Mouse (Mus musculus) limb, embryonic 11.5 days (tissue): ENCODE measurements around the gene Ccar1. TPM values are rescaled to one million over a fixed set of nuclear protein-coding genes. Genes with fewer than 3 reads are reported as not detected.

Source experiments
- ATAC-seq: fragments of 200-750 bp; cut with Nextera tagmentation; 2 replicates; pipeline ENCODE4 v1.8.0; 2017; ENCODE audit warnings: low read depth; ENCODE audit not compliant: insufficient number of reproducible peaks, low FRiP score, low TSS enrichment
- DNase-seq: peaks from one replicate; pipeline ENCODE4 v3.0.0-alpha.2; 2015; ENCODE audit warnings: low spot score
- H3K27ac ChIP-seq: fragments of 300-500 bp; sonication (generic); replicated peaks from 2 replicates; pipeline ENCODE4 v1.5.1; 2014; ENCODE audit warnings: low read depth, mild to moderate bottlenecking, low read length
- H3K27me3 ChIP-seq: fragments of 300-500 bp; sonication (generic); 2 replicates; pipeline ENCODE4 v1.6.1; 2014; ENCODE audit warnings: mild to moderate bottlenecking, low read length, mixed read lengths; ENCODE audit not compliant: control insufficient read depth, insufficient read depth
- H3K36me3 ChIP-seq: fragments of 300-500 bp; sonication (generic); 2 replicates; pipeline ENCODE4 v1.6.1; 2014; ENCODE audit warnings: mild to moderate bottlenecking, low read length, moderate library complexity, mixed read lengths; ENCODE audit not compliant: control insufficient read depth, insufficient read depth
- H3K4me1 ChIP-seq: fragments of 300-500 bp; sonication (generic); 2 replicates; pipeline ENCODE4 v1.6.1; 2014; ENCODE audit warnings: low read length, mixed read lengths; ENCODE audit not compliant: control insufficient read depth, insufficient read depth
- H3K4me2 ChIP-seq: fragments of 300-500 bp; sonication (generic); 2 replicates; pipeline ENCODE4 v1.6.1; 2014; ENCODE audit warnings: low read depth, mild to moderate bottlenecking, moderate library complexity; ENCODE audit not compliant: severe bottlenecking
- H3K4me3 ChIP-seq: fragments of 300-500 bp; sonication (generic); 2 replicates; pipeline ENCODE4 v1.5.1; 2014; ENCODE audit warnings: low read depth, low read length
- H3K9ac ChIP-seq: fragments of 300-500 bp; sonication (generic); 2 replicates; pipeline ENCODE4 v1.6.1; 2014; ENCODE audit warnings: mild to moderate bottlenecking, low read length
- H3K9me3 ChIP-seq: fragments of 300-500 bp; sonication (generic); 2 replicates; pipeline ENCODE4 v1.6.1; 2016; ENCODE audit warnings: low read length; ENCODE audit not compliant: control insufficient read depth
- WGBS: fragments of 180-500 bp; shearing (Covaris S2); extraction: QIAGEN DNeasy Blood & Tissue Kit; methylation state at CpG from one replicate; pipeline ENCODE4 v1.1.7; 2014; 5-methylcytosine and 5-hydroxymethylcytosine counted together
- polyA plus RNA-seq: library from polyadenylated mRNA; unstranded; fragments of >200 nt; fragmentation: Nextera tagmentation; extraction: Ambion mirVana; gene quantifications from 2 replicates; pipeline ENCODE4 v1.2.1, GENCODE M21; 2014

The Ccar1 gene
- polyA plus RNA-seq, 1 experiment from 2014 or later: 181 TPM

- Histone ChIP-seq H3K4me2 (no peak overlapping the region), H3K9me3 (no peaks in the 10 kb centered on the region), H3K36me3 (no peaks in the 10 kb centered on the region), H3K4me3 (no peak overlapping the region), H3K4me1 (no peaks in the 10 kb centered on the region), H3K27me3 (no peaks in the 10 kb centered on the region), H3K27ac (no peak overlapping the region), H3K9ac (no peak overlapping the region)
- no peak for ATAC-seq
- no peak for DNase-seq
- 84% methylated on average over 10 of the region's 10 CpGs for WGBS
Measured at GRCm38 (mm10) chr10:62713457-62713856, 78.6 kb downstream of the Ccar1 start.

DNA sequence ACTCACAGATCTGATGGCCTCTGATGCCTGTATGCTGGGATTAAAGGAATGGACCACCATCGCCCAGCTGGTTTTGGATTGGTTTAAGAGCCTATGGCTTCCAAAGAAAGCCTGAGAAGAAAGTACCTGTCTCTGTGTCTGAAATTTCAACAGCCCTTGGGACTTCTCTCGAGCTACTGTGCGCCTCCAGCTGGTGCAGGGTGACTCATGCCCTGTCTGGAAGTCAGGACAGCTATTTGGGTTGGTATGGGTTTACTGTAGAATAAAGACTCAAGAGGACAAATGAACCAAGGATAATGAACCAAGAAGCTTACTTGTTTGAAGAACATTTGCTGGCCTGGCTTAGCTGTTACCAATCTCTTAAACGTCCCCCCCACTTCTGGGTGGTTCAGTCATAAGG is 88.5 kb downstream of the Ccar1 start:
- Histone ChIP-seq H3K9me3 (no peaks in the 10 kb centered on the region), H3K27me3 (no peaks in the 10 kb centered on the region), H3K9ac (no peak overlapping the region), H3K36me3 (no peaks in the 10 kb centered on the region), H3K4me2 (no peak overlapping the region), H3K4me3 (no peak overlapping the region), H3K4me1 (no peaks in the 10 kb centered on the region), H3K27ac (no peak overlapping the region)
- ATAC-seq (no peak), DNase-seq (no peak)
- WGBS: 78% methylated on average over 4 of the region's 4 CpGs

DNA sequence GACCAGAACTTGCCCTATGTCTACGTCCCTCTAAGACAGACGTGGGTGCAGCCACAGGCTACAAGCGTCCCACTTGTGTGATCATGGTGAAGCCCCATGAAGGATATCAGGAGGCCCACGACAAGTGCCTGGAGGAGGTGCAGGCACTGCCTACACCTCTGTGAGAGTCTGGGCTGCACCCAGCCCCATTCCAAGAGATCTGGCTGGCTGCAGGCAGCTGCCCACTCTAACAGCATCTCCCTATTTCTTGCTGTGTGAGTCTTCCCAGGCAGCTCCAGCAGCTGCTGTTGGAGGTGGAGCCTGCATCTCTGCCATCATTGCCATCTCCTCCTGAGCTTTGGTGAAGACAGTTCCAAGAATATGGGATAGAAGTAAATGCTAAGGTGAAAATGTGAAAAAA is 89.7 kb downstream of the Ccar1 start:
- 85% methylated on average over 4 of the region's 4 CpGs for WGBS
- no peak for DNase-seq
- H3K9ac ChIP-seq: no peak overlapping the region
- H3K4me1 ChIP-seq: no peaks in the 10 kb centered on the region
- no peak overlapping the region for H3K4me3 ChIP-seq
- no peaks in the 10 kb centered on the region for H3K9me3 ChIP-seq
- no peaks in the 10 kb centered on the region for H3K36me3 ChIP-seq
- H3K27ac ChIP-seq: no peak overlapping the region
- no peaks in the 10 kb centered on the region for H3K27me3 ChIP-seq
- no peak overlapping the region for H3K4me2 ChIP-seq
- no peak for ATAC-seq

Other genes with a start within 250 kb of the Ccar1 start
- 43.1 and 46.4 TPM in 2 replicates for gene Kif1bp, start 213.8 kb downstream of the Ccar1 start, polyA plus RNA-seq
- 36.1 and 40.2 TPM in 2 replicates for gene Ddx21, start 190.0 kb downstream of the Ccar1 start, polyA plus RNA-seq
- 163 and 173 TPM in 2 replicates for gene Ddx50, start 141.1 kb downstream of the Ccar1 start, polyA plus RNA-seq
- 0.64 and 1.4 TPM in 2 replicates for gene Stox1, start 66.2 kb downstream of the Ccar1 start, polyA plus RNA-seq
- gene Tet1, start 116.7 kb upstream of the Ccar1 start, polyA plus RNA-seq: 34.0 and 41.1 TPM in 2 replicates
- gene Slc25a16, start 128.3 kb upstream of the Ccar1 start, polyA plus RNA-seq: 10.7 and 12.2 TPM in 2 replicates
- 36.0 and 39.0 TPM in 2 replicates for gene Dna2, start 154.7 kb upstream of the Ccar1 start, polyA plus RNA-seq
- 20.5 and 21.6 TPM in 2 replicates for gene Rufy2, start 187.9 kb upstream of the Ccar1 start, polyA plus RNA-seq
- 116 and 141 TPM in 2 replicates for gene Hnrnph3, start 231.9 kb upstream of the Ccar1 start, polyA plus RNA-seq
- gene Pbld2, start 232.0 kb upstream of the Ccar1 start, polyA plus RNA-seq: 0.73 and 0.88 TPM in 2 replicates